Mouse (Mus musculus): ENCODE measurements at regions not wholly inside any gene's neighbourhood (a gene's known extent, or its start where the extent isn't known, plus 50 kb on each side); places are given as distances from the start of the nearest gene placed in this dataset.

- DNase-seq (ENCODE audit: low spot score in 2 of 2) = no peak
Observed at GRCm38 (mm10) chr3:34465040-34465831, 185.0 kb upstream of the Sox2 start.

GRCm38 (mm10) chr3:34458766-34459165 lies 191.4 kb upstream of the Sox2 start:
- DNase-seq (ENCODE audit: low spot score in 2 of 2) = no peak

DNA sequence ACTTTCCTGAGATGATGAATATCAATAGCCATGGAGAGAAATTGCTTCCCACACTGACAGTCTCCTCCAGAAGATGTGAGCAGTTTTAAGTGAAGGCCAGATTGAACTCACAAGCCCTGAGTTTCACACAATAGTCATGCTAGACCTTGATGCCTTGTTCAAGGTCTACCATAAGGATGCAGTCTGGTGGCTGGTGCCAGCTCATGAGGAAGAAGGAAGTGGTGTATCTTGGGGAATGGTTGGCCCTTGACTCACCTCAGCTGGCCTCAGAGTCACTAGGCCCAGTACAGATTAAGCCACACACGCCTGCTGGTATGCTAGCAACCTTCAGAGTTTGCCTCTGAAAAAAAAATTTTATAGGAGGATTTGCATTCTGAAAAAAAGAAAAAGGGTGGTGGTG lies 192.4 kb upstream of the Sox2 start:
- no peak for DNase-seq (ENCODE audit: low spot score in 2 of 2)

- peak; percentile 33 to 58 for DNase-seq (ENCODE audit: low spot score in 2 of 2)
Observed at GRCm38 (mm10) chr3:34456488-34457433, 193.4 kb upstream of the Sox2 start.

- no peak for DNase-seq (ENCODE audit: low spot score in 2 of 2)
Observed at GRCm38 (mm10) chr3:34454026-34454624, 196.1 kb upstream of the Sox2 start.

DNA sequence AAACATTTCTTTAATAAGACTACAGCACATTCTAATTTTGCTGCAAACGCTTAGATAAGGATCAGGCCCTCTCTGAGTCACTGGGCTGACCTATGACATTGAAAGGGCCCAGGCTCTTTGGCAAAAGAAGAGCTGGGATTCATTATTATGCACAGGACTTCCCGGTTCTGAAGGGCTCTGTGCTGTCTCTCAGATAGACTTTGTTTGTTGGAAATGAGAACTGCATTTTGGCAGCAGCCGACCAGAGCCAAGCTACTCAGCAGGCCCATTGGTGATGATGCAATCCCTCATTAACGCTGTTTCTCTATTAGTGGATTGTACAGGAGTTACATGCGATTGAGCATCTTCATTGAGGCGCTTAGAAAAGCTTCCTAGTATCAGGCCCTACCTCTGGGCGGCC lies 204.9 kb upstream of the Sox2 start:
- DNase-seq (ENCODE audit: low spot score in 2 of 2) = peak; percentile 23 to 51

- no peak for DNase-seq (ENCODE audit: low spot score in 2 of 2)
Observed at GRCm38 (mm10) chr3:34444802-34445201, 205.4 kb upstream of the Sox2 start.

DNA sequence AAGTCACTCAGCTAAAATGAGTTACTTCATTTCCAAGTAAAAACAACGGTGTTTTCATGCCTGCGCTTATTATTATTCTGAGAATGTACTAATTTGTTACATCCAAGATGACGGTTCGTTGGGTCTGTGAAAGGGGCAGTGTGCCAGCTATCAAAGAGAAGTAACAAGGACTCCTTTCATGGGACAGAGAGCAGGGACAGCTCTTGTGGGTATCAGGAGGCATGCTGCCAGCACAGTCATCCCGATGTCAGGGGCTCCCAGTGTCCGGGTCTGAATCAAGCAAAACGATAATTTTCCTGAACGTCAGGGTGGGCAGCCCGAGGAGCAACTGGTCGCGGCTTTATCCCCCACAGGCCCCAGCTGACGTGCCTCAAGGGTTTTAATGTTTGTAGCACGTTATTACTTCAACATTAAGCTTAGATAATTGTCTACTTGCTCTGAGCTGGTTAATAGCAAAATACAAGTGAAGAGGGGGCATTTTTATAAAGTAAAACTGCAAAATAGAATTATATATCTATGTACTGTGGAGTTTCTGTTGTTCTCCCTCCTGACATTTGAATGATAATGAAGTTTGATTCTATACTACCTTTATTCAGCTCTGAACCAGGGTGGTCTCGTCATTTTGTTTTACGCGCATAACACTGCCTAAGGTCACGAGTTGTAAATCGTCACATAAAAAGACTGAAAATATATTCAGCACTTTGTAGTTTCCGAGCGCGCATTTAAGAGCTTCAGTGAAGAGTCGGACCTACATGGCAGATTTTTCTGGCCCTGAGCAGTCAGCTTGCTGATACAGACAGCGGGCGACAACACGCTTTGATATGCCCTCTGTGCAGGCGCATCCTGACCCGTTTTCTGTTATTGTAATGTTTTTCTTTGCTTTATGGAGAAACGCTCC lies 206.2 kb upstream of the Sox2 start:
- DNase-seq (ENCODE audit: low spot score in 2 of 2) = peak; percentile 43 to 60

DNA sequence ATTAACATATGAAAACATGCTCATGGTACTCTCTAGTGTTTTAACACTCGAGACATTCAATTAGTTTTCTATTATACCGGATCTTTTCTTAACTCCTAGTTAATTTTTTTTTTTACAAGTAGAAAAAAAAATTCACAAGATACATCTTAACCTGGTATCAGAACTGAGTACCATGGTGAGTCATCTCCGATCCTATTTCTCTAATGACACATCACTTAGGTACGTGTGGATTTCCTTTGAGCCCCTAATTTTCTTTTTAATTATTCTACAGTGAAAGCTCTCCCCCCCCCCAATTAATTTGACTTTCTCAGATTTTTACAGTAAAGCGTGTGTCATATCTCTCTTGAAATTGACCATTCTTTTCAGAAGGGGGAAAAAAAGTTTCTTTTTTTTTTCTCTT lies 206.9 kb upstream of the Sox2 start:
- DNase-seq (ENCODE audit: low spot score in 2 of 2) = no peak

GRCm38 (mm10) chr3:34441792-34442191 lies 208.4 kb upstream of the Sox2 start:
- no peak for DNase-seq (ENCODE audit: low spot score in 2 of 2)

GRCm38 (mm10) chr3:34441266-34441665 lies 208.9 kb upstream of the Sox2 start:
- DNase-seq (ENCODE audit: low spot score in 2 of 2) = peak in 1 of 2 experiments; percentile 22

GRCm38 (mm10) chr3:34434901-34435300 lies 215.3 kb upstream of the Sox2 start:
- DNase-seq (ENCODE audit: low spot score in 2 of 2) = peak in 1 of 2 experiments; percentile 15

GRCm38 (mm10) chr3:34427967-34428366 lies 222.2 kb upstream of the Sox2 start:
- no peak for DNase-seq (ENCODE audit: low spot score in 2 of 2)

DNA sequence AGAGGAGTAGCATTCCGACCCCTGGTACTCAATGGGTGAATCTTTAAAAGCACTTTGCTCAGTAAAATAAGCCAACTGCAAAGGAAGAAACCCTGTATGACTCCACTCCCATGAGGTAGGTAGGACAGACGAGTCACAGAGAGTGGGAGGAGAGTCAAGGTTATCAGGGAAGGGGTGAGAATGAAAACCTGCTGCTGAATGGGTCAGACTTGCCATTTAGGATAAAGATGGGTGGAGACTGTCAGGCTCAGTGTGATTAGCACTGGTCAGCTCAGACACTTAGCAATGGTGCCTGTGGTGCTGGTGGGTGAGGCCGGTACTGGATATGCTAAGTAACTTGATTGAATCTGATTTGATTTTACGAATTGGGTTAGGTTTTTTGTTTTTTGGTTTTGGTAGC lies 222.7 kb upstream of the Sox2 start:
- no peak for DNase-seq (ENCODE audit: low spot score in 2 of 2)

GRCm38 (mm10) chr3:34426955-34427354 lies 223.2 kb upstream of the Sox2 start:
- no peak for DNase-seq (ENCODE audit: low spot score in 2 of 2)

GRCm38 (mm10) chr3:34411915-34412306 lies 238.3 kb upstream of the Sox2 start:
- DNase-seq (ENCODE audit: low spot score in 2 of 2) = no peak

DNA sequence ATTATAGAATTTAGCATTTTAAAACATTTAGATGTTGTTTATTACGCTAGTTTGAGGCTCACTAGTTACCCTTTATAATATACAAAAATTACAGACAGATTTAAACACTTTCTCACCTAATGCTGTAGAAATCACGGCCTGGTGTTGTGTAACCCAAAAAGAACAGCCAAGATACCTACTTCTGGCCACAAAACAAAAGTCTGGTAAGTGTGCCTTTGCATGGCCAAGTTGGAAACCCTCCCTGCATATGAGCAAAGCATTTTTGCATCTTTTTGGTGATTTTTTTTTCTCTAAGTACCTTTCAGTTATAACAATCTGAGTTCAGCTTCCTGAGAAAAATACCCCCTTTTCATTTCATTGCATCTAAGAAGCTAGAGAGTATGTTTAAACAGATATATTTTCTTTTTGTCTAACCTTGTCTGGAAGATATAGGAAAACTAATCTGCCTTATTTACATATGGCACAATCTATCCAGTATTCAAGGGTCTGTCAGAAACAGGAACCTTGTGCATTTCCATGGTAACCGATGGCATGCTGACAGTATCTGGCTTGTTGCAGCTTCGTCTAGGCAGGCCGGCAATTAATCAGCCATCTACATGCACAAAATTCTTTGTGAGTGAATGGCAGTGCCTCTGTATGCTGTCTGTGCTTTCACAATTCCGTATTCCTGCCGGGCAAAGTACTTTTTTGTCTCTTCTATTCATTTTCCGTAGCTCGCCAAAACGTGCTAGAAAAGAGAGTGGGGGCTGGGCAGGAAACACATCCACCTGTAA lies 238.9 kb upstream of the Sox2 start:
- DNase-seq (ENCODE audit: low spot score in 2 of 2) = peak in 1 of 2 experiments; percentile 9

- DNase-seq (ENCODE audit: low spot score in 2 of 2) = peak; percentile 38
Observed at GRCm38 (mm10) chr3:34403586-34403985, 246.6 kb upstream of the Sox2 start.

DNA sequence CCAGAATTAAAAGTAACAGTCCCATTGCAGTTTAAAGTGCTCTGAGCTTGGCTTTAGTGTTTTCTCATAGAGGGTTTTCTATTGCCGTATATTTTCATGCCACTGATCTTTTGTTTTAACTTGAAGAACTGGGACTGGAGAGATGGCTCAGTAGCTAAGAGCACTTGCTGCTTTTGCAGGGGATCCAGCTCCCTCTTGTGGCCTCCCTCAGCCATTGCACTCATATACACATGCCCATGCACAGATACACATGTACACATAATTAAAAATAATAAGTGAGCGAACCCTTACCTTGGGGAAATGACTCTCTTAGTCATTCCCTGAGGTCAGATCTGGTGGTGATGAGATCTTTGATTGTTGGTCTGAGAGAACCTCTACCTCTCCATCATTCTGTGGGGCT lies 258.9 kb upstream of the Sox2 start:
- DNase-seq (ENCODE audit: low spot score in 2 of 2) = no peak

DNA sequence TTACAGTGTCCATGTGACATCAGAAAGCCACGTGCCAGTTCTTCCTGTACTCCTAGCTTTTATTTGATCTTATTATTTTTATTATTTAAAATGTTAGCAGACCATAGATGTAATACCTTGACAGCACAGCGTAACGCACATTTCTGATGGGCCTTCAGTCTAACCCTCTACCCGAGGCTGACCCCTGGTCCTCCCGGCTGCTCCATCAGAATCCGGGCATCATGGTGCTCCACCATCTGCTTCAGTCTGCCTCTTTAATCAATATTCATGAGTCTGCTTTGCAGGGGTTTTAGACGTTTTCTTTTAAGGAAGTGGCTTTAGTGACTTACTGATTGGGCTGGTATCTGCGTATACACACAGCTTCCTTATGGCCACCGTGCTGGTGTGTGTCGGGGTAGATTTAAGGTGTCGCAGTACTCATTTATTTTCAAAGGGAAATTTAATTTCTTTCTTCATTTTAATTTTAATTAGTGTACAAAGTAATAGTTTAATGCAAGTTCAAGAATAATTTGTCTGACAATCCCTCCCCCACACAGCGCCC lies 265.2 kb upstream of the Sox2 start:
- DNase-seq (ENCODE audit: low spot score in 2 of 2) = no peak
